Mouse (Mus musculus): ENCODE data around the gene Olfr1155. TPM values are rescaled to one million over a fixed set of nuclear protein-coding genes. Genes with fewer than 3 reads are reported as not detected.

Gene Olfr1155
- total and polyA plus RNA-seq, 3 experiments = not detected

DNA sequence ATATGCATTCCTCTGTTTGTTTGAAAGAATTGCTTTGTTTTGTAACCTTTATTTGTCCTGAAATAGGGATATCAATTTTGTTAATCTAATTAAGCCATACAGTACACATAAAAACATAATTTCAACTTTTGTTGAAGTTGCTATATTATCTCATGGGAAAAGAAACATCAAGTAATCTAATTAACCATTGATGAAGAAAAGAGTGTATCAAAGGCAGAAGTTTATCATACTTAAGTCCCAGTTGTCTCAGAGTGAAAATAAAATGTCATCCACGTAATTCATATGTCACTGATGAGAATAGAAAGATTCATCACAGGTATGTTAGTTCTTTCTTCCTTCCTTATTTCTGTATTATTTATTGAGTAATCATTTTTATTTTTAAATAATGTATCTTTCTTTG is 50.3 kb downstream of the Olfr1155 start, which contains the start of gene Olfr1153:
TSS of gene Olfr1153 (plus strand) at position 301 of the 400 bp plus-strand sequence.
- H3K27ac ChIP-seq (ENCODE audit: control insufficient read depth, low read depth, low read length) = no peak within 1 kb of the TSS
- H3K4me3 ChIP-seq (ENCODE audit: control insufficient read depth in 1 of 2, insufficient read depth in 1 of 2, low read depth in 2 of 2, low read length in 2 of 2) = no peak within 1 kb of the TSS
- H3K27me3 ChIP-seq (ENCODE audit: control insufficient read depth in 1 of 2, insufficient read depth in 2 of 2, low read length in 2 of 2) = no peaks in the 10 kb centered on the region
- no peak within 1 kb of the TSS for H3K9ac ChIP-seq (ENCODE audit: control insufficient read depth, low read depth, low read length, poor library complexity, severe bottlenecking)
- H3K36me3 ChIP-seq (ENCODE audit: control insufficient read depth in 1 of 2, insufficient read depth in 2 of 2, low read length in 2 of 2) = no peaks in the 10 kb centered on the region
- DNase-seq (ENCODE audit: low read depth, low spot score) = no peak
- no peaks in the 10 kb centered on the region for H3K9me3 ChIP-seq (replicated peaks; ENCODE audit: insufficient read depth, low read length)
- H3K4me1 ChIP-seq (ENCODE audit: control insufficient read depth in 1 of 2, insufficient read depth in 2 of 2, low read length in 2 of 2) = no peaks in the 10 kb centered on the region
- H3K79me2 ChIP-seq (ENCODE audit: control insufficient read depth, insufficient read depth, low read length, poor library complexity) = no peaks in the 10 kb centered on the region
- TF ChIP-seq CHD1 (IDR thresholded peaks at IDR 0.05; ENCODE audit: low read depth, low read length) (no peak), TBP (IDR thresholded peaks at IDR 0.05; ENCODE audit: low read depth, low read length) (no peak), ELF1 (IDR thresholded peaks at IDR 0.05; ENCODE audit: low read depth, low read length) (no peak), ZC3H11A (IDR thresholded peaks at IDR 0.05; ENCODE audit: low read depth, low read length) (no peak), MYB (IDR thresholded peaks at IDR 0.05; ENCODE audit: low read depth, low read length) (no peak), USF2 (IDR thresholded peaks at IDR 0.05; ENCODE audit: borderline replicate concordance in 1 of 2, insufficient read depth in 1 of 2, low read depth in 1 of 2, low read length in 2 of 2) (no peak), BHLHE40 (IDR thresholded peaks at IDR 0.05; ENCODE audit: borderline replicate concordance, low read depth, low read length) (no peak), POLR2AphosphoS2 (IDR thresholded peaks at IDR 0.05; ENCODE audit: low read length) (no peak), ZMIZ1 (IDR thresholded peaks at IDR 0.05; ENCODE audit: low read depth, low read length) (no peak), NRF1 (IDR thresholded peaks at IDR 0.05; ENCODE audit: insufficient read depth, low read depth, low read length, poor library complexity, severe bottlenecking) (no peak), ETS1 (IDR thresholded peaks at IDR 0.05; ENCODE audit: low read depth, low read length) (no peak), MEF2A (IDR thresholded peaks at IDR 0.05; ENCODE audit: extremely low read depth, insufficient replicate concordance, low read depth, low read length, poor library complexity, severe bottlenecking) (no peak)

Other genes with a start within 250 kb of the Olfr1155 start
- not detected in 2 replicates for gene Olfr1137, start 232.0 kb downstream of the Olfr1155 start, total RNA-seq (2012; rRNA removed)
- not detected for gene Olfr1137, start 232.0 kb downstream of the Olfr1155 start, polyA plus RNA-seq (2012; ENCODE audit: insufficient read depth in 1 of 2, insufficient read length in 2 of 2, low read depth in 1 of 2, low replicate concordance in 2 of 2, missing spikeins in 1 of 2)
- gene Olfr1138, start 205.2 kb downstream of the Olfr1155 start, total RNA-seq (2012; rRNA removed) = not detected in 2 replicates
- gene Olfr1138, start 205.2 kb downstream of the Olfr1155 start, polyA plus RNA-seq (2012; ENCODE audit: insufficient read depth in 1 of 2, insufficient read length in 2 of 2, low read depth in 1 of 2, low replicate concordance in 2 of 2, missing spikeins in 1 of 2) = not detected
- not detected in 2 replicates for gene Olfr1140, start 201.4 kb downstream of the Olfr1155 start, total RNA-seq (2012; rRNA removed)
- gene Olfr1140, start 201.4 kb downstream of the Olfr1155 start, polyA plus RNA-seq (2012; ENCODE audit: insufficient read depth in 1 of 2, insufficient read length in 2 of 2, low read depth in 1 of 2, low replicate concordance in 2 of 2, missing spikeins in 1 of 2) = not detected
- not detected in 2 replicates for gene Olfr1141, start 191.1 kb downstream of the Olfr1155 start, total RNA-seq (2012; rRNA removed)
- gene Olfr1141, start 191.1 kb downstream of the Olfr1155 start, polyA plus RNA-seq (2012; ENCODE audit: insufficient read depth in 1 of 2, insufficient read length in 2 of 2, low read depth in 1 of 2, low replicate concordance in 2 of 2, missing spikeins in 1 of 2) = not detected
- gene Olfr152, start 165.7 kb downstream of the Olfr1155 start, total RNA-seq (2012; rRNA removed) = not detected in 2 replicates
- gene Olfr152, start 165.7 kb downstream of the Olfr1155 start, polyA plus RNA-seq (2012; ENCODE audit: insufficient read depth in 1 of 2, insufficient read length in 2 of 2, low read depth in 1 of 2, low replicate concordance in 2 of 2, missing spikeins in 1 of 2) = not detected
- not detected in 2 replicates for gene Olfr1143, start 144.5 kb downstream of the Olfr1155 start, total RNA-seq (2012; rRNA removed)
- not detected for gene Olfr1143, start 144.5 kb downstream of the Olfr1155 start, polyA plus RNA-seq (2012; ENCODE audit: insufficient read depth in 1 of 2, insufficient read length in 2 of 2, low read depth in 1 of 2, low replicate concordance in 2 of 2, missing spikeins in 1 of 2)
- not detected in 2 replicates for gene Olfr1145, start 135.3 kb downstream of the Olfr1155 start, total RNA-seq (2012; rRNA removed)
- gene Olfr1145, start 135.3 kb downstream of the Olfr1155 start, polyA plus RNA-seq (2012; ENCODE audit: insufficient read depth in 1 of 2, insufficient read length in 2 of 2, low read depth in 1 of 2, low replicate concordance in 2 of 2, missing spikeins in 1 of 2) = not detected
- gene Olfr1148, start 114.6 kb downstream of the Olfr1155 start, total RNA-seq (2012; rRNA removed) = not detected in 2 replicates
- not detected for gene Olfr1148, start 114.6 kb downstream of the Olfr1155 start, polyA plus RNA-seq (2012; ENCODE audit: insufficient read depth in 1 of 2, insufficient read length in 2 of 2, low read depth in 1 of 2, low replicate concordance in 2 of 2, missing spikeins in 1 of 2)
- not detected in 2 replicates for gene Olfr1150-ps1, start 101.1 kb downstream of the Olfr1155 start, total RNA-seq (2012; rRNA removed)
- not detected for gene Olfr1150-ps1, start 101.1 kb downstream of the Olfr1155 start, polyA plus RNA-seq (2012; ENCODE audit: insufficient read depth in 1 of 2, insufficient read length in 2 of 2, low read depth in 1 of 2, low replicate concordance in 2 of 2, missing spikeins in 1 of 2)
- gene Olfr1151, start 89.3 kb downstream of the Olfr1155 start, total RNA-seq (2012; rRNA removed) = not detected in 2 replicates
- gene Olfr1151, start 89.3 kb downstream of the Olfr1155 start, polyA plus RNA-seq (2012; ENCODE audit: insufficient read depth in 1 of 2, insufficient read length in 2 of 2, low read depth in 1 of 2, low replicate concordance in 2 of 2, missing spikeins in 1 of 2) = not detected
- gene Olfr1152, start 78.6 kb downstream of the Olfr1155 start, total RNA-seq (2012; rRNA removed) = not detected in 2 replicates
- gene Olfr1152, start 78.6 kb downstream of the Olfr1155 start, polyA plus RNA-seq (2012; ENCODE audit: insufficient read depth in 1 of 2, insufficient read length in 2 of 2, low read depth in 1 of 2, low replicate concordance in 2 of 2, missing spikeins in 1 of 2) = under 1 TPM in 1 of 2 experiments, not detected in 1; 0.01 TPM
- gene Olfr1153, start 50.2 kb downstream of the Olfr1155 start, total RNA-seq (2012; rRNA removed) = not detected in 2 replicates
- gene Olfr1153, start 50.2 kb downstream of the Olfr1155 start, polyA plus RNA-seq (2012; ENCODE audit: insufficient read depth in 1 of 2, insufficient read length in 2 of 2, low read depth in 1 of 2, low replicate concordance in 2 of 2, missing spikeins in 1 of 2) = not detected
- not detected in 2 replicates for gene Olfr1154, start 40.0 kb downstream of the Olfr1155 start, total RNA-seq (2012; rRNA removed)
- not detected for gene Olfr1154, start 40.0 kb downstream of the Olfr1155 start, polyA plus RNA-seq (2012; ENCODE audit: insufficient read depth in 1 of 2, insufficient read length in 2 of 2, low read depth in 1 of 2, low replicate concordance in 2 of 2, missing spikeins in 1 of 2)
- not detected in 2 replicates for gene Olfr1156, start 8.0 kb upstream of the Olfr1155 start, total RNA-seq (2012; rRNA removed)
- gene Olfr1156, start 8.0 kb upstream of the Olfr1155 start, polyA plus RNA-seq (2012; ENCODE audit: insufficient read depth in 1 of 2, insufficient read length in 2 of 2, low read depth in 1 of 2, low replicate concordance in 2 of 2, missing spikeins in 1 of 2) = under 1 TPM in 1 of 2 experiments, not detected in 1; 0.03 TPM
- not detected in 2 replicates for gene Olfr1157, start 23.2 kb upstream of the Olfr1155 start, total RNA-seq (2012; rRNA removed)
- not detected for gene Olfr1157, start 23.2 kb upstream of the Olfr1155 start, polyA plus RNA-seq (2012; ENCODE audit: insufficient read depth in 1 of 2, insufficient read length in 2 of 2, low read depth in 1 of 2, low replicate concordance in 2 of 2, missing spikeins in 1 of 2)
- gene Olfr74, start 29.5 kb upstream of the Olfr1155 start, total RNA-seq (2012; rRNA removed) = not detected in 2 replicates
- gene Olfr74, start 29.5 kb upstream of the Olfr1155 start, polyA plus RNA-seq (2012; ENCODE audit: insufficient read depth in 1 of 2, insufficient read length in 2 of 2, low read depth in 1 of 2, low replicate concordance in 2 of 2, missing spikeins in 1 of 2) = not detected
- gene Olfr1158, start 45.0 kb upstream of the Olfr1155 start, total RNA-seq (2012; rRNA removed) = not detected in 2 replicates
- gene Olfr1158, start 45.0 kb upstream of the Olfr1155 start, polyA plus RNA-seq (2012; ENCODE audit: insufficient read depth in 1 of 2, insufficient read length in 2 of 2, low read depth in 1 of 2, low replicate concordance in 2 of 2, missing spikeins in 1 of 2) = not detected
- gene Olfr1160, start 63.1 kb upstream of the Olfr1155 start, total RNA-seq (2012; rRNA removed) = not detected in 2 replicates
- gene Olfr1160, start 63.1 kb upstream of the Olfr1155 start, polyA plus RNA-seq (2012; ENCODE audit: insufficient read depth in 1 of 2, insufficient read length in 2 of 2, low read depth in 1 of 2, low replicate concordance in 2 of 2, missing spikeins in 1 of 2) = not detected
- not detected in 2 replicates for gene Olfr1161, start 77.6 kb upstream of the Olfr1155 start, total RNA-seq (2012; rRNA removed)
- not detected for gene Olfr1161, start 77.6 kb upstream of the Olfr1155 start, polyA plus RNA-seq (2012; ENCODE audit: insufficient read depth in 1 of 2, insufficient read length in 2 of 2, low read depth in 1 of 2, low replicate concordance in 2 of 2, missing spikeins in 1 of 2)
- not detected in 2 replicates for gene Olfr73, start 92.6 kb upstream of the Olfr1155 start, total RNA-seq (2012; rRNA removed)
- not detected for gene Olfr73, start 92.6 kb upstream of the Olfr1155 start, polyA plus RNA-seq (2012; ENCODE audit: insufficient read depth in 1 of 2, insufficient read length in 2 of 2, low read depth in 1 of 2, low replicate concordance in 2 of 2, missing spikeins in 1 of 2)
- not detected in 2 replicates for gene Olfr1162, start 106.0 kb upstream of the Olfr1155 start, total RNA-seq (2012; rRNA removed)
- not detected for gene Olfr1162, start 106.0 kb upstream of the Olfr1155 start, polyA plus RNA-seq (2012; ENCODE audit: insufficient read depth in 1 of 2, insufficient read length in 2 of 2, low read depth in 1 of 2, low replicate concordance in 2 of 2, missing spikeins in 1 of 2)
- gene Olfr1163, start 126.7 kb upstream of the Olfr1155 start, total RNA-seq (2012; rRNA removed) = not detected in 2 replicates
- not detected for gene Olfr1163, start 126.7 kb upstream of the Olfr1155 start, polyA plus RNA-seq (2012; ENCODE audit: insufficient read depth in 1 of 2, insufficient read length in 2 of 2, low read depth in 1 of 2, low replicate concordance in 2 of 2, missing spikeins in 1 of 2)
- gene Olfr1164, start 148.8 kb upstream of the Olfr1155 start, total RNA-seq (2012; rRNA removed) = not detected in 2 replicates
- not detected for gene Olfr1164, start 148.8 kb upstream of the Olfr1155 start, polyA plus RNA-seq (2012; ENCODE audit: insufficient read depth in 1 of 2, insufficient read length in 2 of 2, low read depth in 1 of 2, low replicate concordance in 2 of 2, missing spikeins in 1 of 2)
- not detected in 2 replicates for gene Olfr1166, start 183.1 kb upstream of the Olfr1155 start, total RNA-seq (2012; rRNA removed)
- gene Olfr1166, start 183.1 kb upstream of the Olfr1155 start, polyA plus RNA-seq (2012; ENCODE audit: insufficient read depth in 1 of 2, insufficient read length in 2 of 2, low read depth in 1 of 2, low replicate concordance in 2 of 2, missing spikeins in 1 of 2) = not detected
- gene Olfr1167, start 210.1 kb upstream of the Olfr1155 start, total RNA-seq (2012; rRNA removed) = not detected in 2 replicates
- gene Olfr1167, start 210.1 kb upstream of the Olfr1155 start, polyA plus RNA-seq (2012; ENCODE audit: insufficient read depth in 1 of 2, insufficient read length in 2 of 2, low read depth in 1 of 2, low replicate concordance in 2 of 2, missing spikeins in 1 of 2) = under 1 TPM in 1 of 2 experiments, not detected in 1; 0.26 TPM
- gene Olfr1168, start 236.7 kb upstream of the Olfr1155 start, total RNA-seq (2012; rRNA removed) = not detected in 2 replicates
- gene Olfr1168, start 236.7 kb upstream of the Olfr1155 start, polyA plus RNA-seq (2012; ENCODE audit: insufficient read depth in 1 of 2, insufficient read length in 2 of 2, low read depth in 1 of 2, low replicate concordance in 2 of 2, missing spikeins in 1 of 2) = not detected